Comparison of ENCODE assay signal across 15 mouse cellular contexts in genomic region chr9:57598851-57599563, GRCm38 (mm10). TPM values are rescaled to one million over a fixed set of nuclear protein-coding genes. Genes with fewer than 3 reads are reported as not detected.
A peak's percentile ranks its signal among the peaks of the same experiment; 100 is the strongest.
DNase-seq lines count a peak whose midpoint lies in the region; ATAC-seq and TF ChIP-seq lines count a peak whose summit lies in the region.
"Had no signal": no experiment of that assay in that cellular context is flagged by ENCODE, and none has a peak within 500 bp of the region (broad histone marks: within the 10 kb centered on the region; RNA-seq: fewer than 3 reads in every experiment).

No protein-coding gene starts in this region.

- H3K4me1 ChIP-seq in forebrain, embryonic 11.5 days (replicated peaks; ENCODE audit: control insufficient read depth, insufficient read depth, low read length) = peaks cover 14% of the 10 kb centered on the region
- H3K4me1 ChIP-seq in forebrain, embryonic 15.5 days = peaks cover 18% of the 10 kb centered on the region
- peaks cover 7 to 16% of the 10 kb centered on the region in 2 experiments; a peak in 3 of 4 replicates for H3K4me1 ChIP-seq in ES-E14 (ENCODE audit: control insufficient read depth in 2 of 2, insufficient read depth in 2 of 2, low read length in 2 of 2, poor library complexity in 1 of 2)
- peaks cover 42% of the 10 kb centered on the region for H3K4me1 ChIP-seq in midbrain, embryonic 13.5 days (replicated peaks)

- no peak overlapping the region for H3K4me3 ChIP-seq in forebrain, embryonic 11.5 days (ENCODE audit: low read depth, low read length)
- H3K4me3 ChIP-seq in forebrain, embryonic 15.5 days = no peak overlapping the region
- no peak overlapping the region for H3K4me3 ChIP-seq in ES-E14 (ENCODE audit: insufficient read depth in 1 of 2, low read depth in 1 of 2, low read length in 2 of 2, poor library complexity in 1 of 2, severe bottlenecking in 1 of 2)
- no peak overlapping the region for H3K4me3 ChIP-seq in midbrain, embryonic 13.5 days (replicated peaks)
- H3K4me3 ChIP-seq: layer of hippocampus, adult 2 months had no signal

- WGBS in forebrain, embryonic 11.5 days = 38% methylated on average over 8 of the region's 8 CpGs
- WGBS in forebrain, embryonic 15.5 days = 37% methylated on average over 8 of the region's 8 CpGs
- WGBS in midbrain, embryonic 13.5 days = 28% methylated on average over 8 of the region's 8 CpGs

- no peaks in the 10 kb centered on the region for H3K27me3 ChIP-seq in forebrain, embryonic 11.5 days (ENCODE audit: control insufficient read depth, insufficient read depth, low read length)
- H3K27me3 ChIP-seq in forebrain, embryonic 15.5 days = no peaks in the 10 kb centered on the region
- H3K27me3 ChIP-seq in midbrain, embryonic 13.5 days = 0 out of 2 replicates have a peak, but pooled peaks cover 4% of the 10 kb centered on the region

- ATAC-seq in forebrain, embryonic 11.5 days (replicated peaks; ENCODE audit: low FRiP score) = 0 out of 2 replicates have a peak, but pooled peaks have one; percentile 36
- ATAC-seq in forebrain, embryonic 15.5 days (replicated peaks) = no peak
- ATAC-seq in midbrain, embryonic 13.5 days = peak; percentile 53

- peak overlapping the region; percentile 5; the same call in 1 of the 2 replicates for H3K9ac ChIP-seq in forebrain, embryonic 11.5 days (ENCODE audit: low read length)
- H3K9ac ChIP-seq in forebrain, embryonic 15.5 days (replicated peaks) = no peak overlapping the region
- H3K9ac ChIP-seq in ES-E14 (ENCODE audit: insufficient read depth, low read depth, low read length, poor library complexity, severe bottlenecking) = no peak overlapping the region
- H3K9ac ChIP-seq in midbrain, embryonic 13.5 days (replicated peaks) = no peak overlapping the region; the same call in 1 of the 2 replicates

- in situ Hi-C loops in ES-E14 (cut with MboI; ENCODE audit: low sequenced_read_pairs in 2 of 2, unreplicated experiment in 2 of 2) = no loop called here

- no peak overlapping the region for H3K4me2 ChIP-seq in forebrain, embryonic 11.5 days (ENCODE audit: low read depth, low read length, severe bottlenecking)
- H3K4me2 ChIP-seq in forebrain, embryonic 15.5 days (replicated peaks) = no peak overlapping the region
- H3K4me2 ChIP-seq in midbrain, embryonic 13.5 days (replicated peaks) = no peak overlapping the region

- no peaks in the 10 kb centered on the region for H3K36me3 ChIP-seq in forebrain, embryonic 11.5 days (ENCODE audit: control insufficient read depth, insufficient read depth, low read length)
- peaks cover 13% of the 10 kb centered on the region for H3K36me3 ChIP-seq in forebrain, embryonic 15.5 days
- peaks cover 12% of the 10 kb centered on the region; the same call in 1 of the 2 replicates for H3K36me3 ChIP-seq in ES-E14 (ENCODE audit: control insufficient read depth, insufficient read depth, low read length, poor library complexity, severe bottlenecking)
- H3K36me3 ChIP-seq in midbrain, embryonic 13.5 days = peaks cover 16% of the 10 kb centered on the region

- H3K27ac ChIP-seq in forebrain, embryonic 11.5 days (ENCODE audit: low read depth, low read length) = no peak overlapping the region
- no peak overlapping the region for H3K27ac ChIP-seq in forebrain, embryonic 15.5 days (replicated peaks)
- peak overlapping the region; percentile 29; the same call in 1 of the 2 replicates for H3K27ac ChIP-seq in ES-E14 (ENCODE audit: insufficient read depth, low read depth, low read length, poor library complexity, severe bottlenecking)
- H3K27ac ChIP-seq in midbrain, embryonic 13.5 days = peak overlapping the region; percentile 66
- H3K27ac ChIP-seq: layer of hippocampus, adult 2 months had no signal

- no peak for DNase-seq in forebrain, embryonic 11.5 days (ENCODE audit: low spot score)
- DNase-seq in ES-E14 (ENCODE audit: low read depth, low spot score) = no peak
- peak; percentile 55 for DNase-seq in kidney, adult 18-20 months
- no peak for DNase-seq in urinary bladder, postnatal 10 days (ENCODE audit: low spot score)
- no peak for DNase-seq in right cerebral cortex, postnatal 4 days
- no peak for DNase-seq in B cell, adult 2 months
- DNase-seq: gastrocnemius, postnatal 14 days had no signal

- no peaks in the 10 kb centered on the region for H3K9me3 ChIP-seq in forebrain, embryonic 11.5 days (ENCODE audit: control insufficient read depth, low read length)
- H3K9me3 ChIP-seq in forebrain, embryonic 15.5 days = no peaks in the 10 kb centered on the region
- H3K9me3 ChIP-seq in ES-E14 (ENCODE audit: control insufficient read depth, insufficient read depth, low read depth, low read length) = no peaks in the 10 kb centered on the region
- H3K9me3 ChIP-seq in midbrain, embryonic 13.5 days = no peaks in the 10 kb centered on the region

TF ChIP-seq in ES-E14, 5 proteins besides CTCF, POLR2A, EP300 and RAD21:
- TF ChIP-seq ZC3H11A (IDR thresholded peaks at IDR 0.05; ENCODE audit: borderline replicate concordance, low read depth, low read length) (no peak), CHD2 (IDR thresholded peaks at IDR 0.05; ENCODE audit: low read depth, low read length) (no peak), MAFK (IDR thresholded peaks at IDR 0.05; ENCODE audit: insufficient read depth, low read depth, low read length) (no peak), HCFC1 (IDR thresholded peaks at IDR 0.05; ENCODE audit: borderline replicate concordance, insufficient read depth, low read length) (no peak), ZNF384 (IDR thresholded peaks at IDR 0.05; ENCODE audit: low read depth, low read length) (no peak)

RNA-seq across cellular contexts. Expression of gene Cplx3, which starts 7.1 kb away (rescaled TPM):
- polyA plus RNA-seq in forebrain, embryonic 11.5 days (2014; fragmentation: Nextera tagmentation; extraction: Ambion mirVana) = 0.15 TPM in 1 of 2 replicates, not detected in the other
- polyA plus RNA-seq in forebrain, embryonic 15.5 days (2015; fragmentation: Nextera tagmentation; extraction: Ambion mirVana) = 0.45 TPM in 1 of 2 replicates, not detected in the other
- total RNA-seq in ES-E14 (2012; rRNA removed) = not detected in 2 replicates
- 2.2 and 3.3 TPM in 2 replicates for polyA plus RNA-seq in midbrain, embryonic 13.5 days (2015; fragmentation: Nextera tagmentation; extraction: Ambion mirVana)
- total RNA-seq: adrenal gland, adult 18-20 months; gastrocnemius, postnatal 14 days; neutrophil, adult 5-6 weeks had no signal
- polyA plus RNA-seq: limb, embryonic 11.5 days; lung, embryonic 16.5 days had no signal

RNA-seq across cellular contexts. Expression of gene Ulk3, which starts 9.8 kb away (rescaled TPM):
- polyA plus RNA-seq in forebrain, embryonic 11.5 days (2014; fragmentation: Nextera tagmentation; extraction: Ambion mirVana) = 12.6 and 15.1 TPM in 2 replicates
- 26.6 and 29.8 TPM in 2 replicates for polyA plus RNA-seq in forebrain, embryonic 15.5 days (2015; fragmentation: Nextera tagmentation; extraction: Ambion mirVana)
- 7.3 and 16.5 TPM in 2 replicates for total RNA-seq in ES-E14 (2012; rRNA removed)
- polyA plus RNA-seq in midbrain, embryonic 13.5 days (2015; fragmentation: Nextera tagmentation; extraction: Ambion mirVana) = 23.5 and 25.1 TPM in 2 replicates

RNA-seq across cellular contexts. Expression of gene Lman1l, which starts 21.6 kb away (rescaled TPM):
- not detected in 2 replicates for polyA plus RNA-seq in forebrain, embryonic 11.5 days (2014; fragmentation: Nextera tagmentation; extraction: Ambion mirVana)
- polyA plus RNA-seq in forebrain, embryonic 15.5 days (2015; fragmentation: Nextera tagmentation; extraction: Ambion mirVana) = not detected in 2 replicates
- total RNA-seq in ES-E14 (2012; rRNA removed) = 0.22 TPM in 1 of 2 replicates, not detected in the other
- not detected in 2 replicates for polyA plus RNA-seq in midbrain, embryonic 13.5 days (2015; fragmentation: Nextera tagmentation; extraction: Ambion mirVana)
- total RNA-seq: adrenal gland, adult 18-20 months; gastrocnemius, postnatal 14 days; layer of hippocampus, adult 2 months had no signal
- polyA plus RNA-seq: heart, postnatal 0 days; limb, embryonic 11.5 days; lung, embryonic 16.5 days had no signal

RNA-seq across cellular contexts. Expression of gene Scamp2, which starts 38.3 kb away (rescaled TPM):
- 57.7 and 58.2 TPM in 2 replicates for polyA plus RNA-seq in forebrain, embryonic 11.5 days (2014; fragmentation: Nextera tagmentation; extraction: Ambion mirVana)
- polyA plus RNA-seq in forebrain, embryonic 15.5 days (2015; fragmentation: Nextera tagmentation; extraction: Ambion mirVana) = 57.7 and 60.5 TPM in 2 replicates
- total RNA-seq in ES-E14 (2012; rRNA removed) = 51.7 and 79.6 TPM in 2 replicates
- 54.2 and 57.5 TPM in 2 replicates for polyA plus RNA-seq in midbrain, embryonic 13.5 days (2015; fragmentation: Nextera tagmentation; extraction: Ambion mirVana)

RNA-seq across cellular contexts. Expression of gene Mpi, which starts 46.4 kb away (rescaled TPM):
- 55.1 and 65.5 TPM in 2 replicates for polyA plus RNA-seq in forebrain, embryonic 11.5 days (2014; fragmentation: Nextera tagmentation; extraction: Ambion mirVana)
- 62.9 and 69.3 TPM in 2 replicates for polyA plus RNA-seq in forebrain, embryonic 15.5 days (2015; fragmentation: Nextera tagmentation; extraction: Ambion mirVana)
- total RNA-seq in ES-E14 (2012; rRNA removed) = 42.3 and 45.2 TPM in 2 replicates
- 72.2 and 79.2 TPM in 2 replicates for polyA plus RNA-seq in midbrain, embryonic 13.5 days (2015; fragmentation: Nextera tagmentation; extraction: Ambion mirVana)

Comparison
In these comparisons a context has a peak if more than half of its experiments do, and no peak if none do; other contexts are left out.
1. H3K27ac ChIP-seq: peak in ES-E14 (single experiment) and midbrain, embryonic 13.5 days (single experiment); none in forebrain, embryonic 11.5 days (single experiment) and forebrain, embryonic 15.5 days (single experiment).